Mouse (Mus musculus): ENCODE results near the gene Tnik. TPM values are rescaled to one million over a fixed set of nuclear protein-coding genes. Genes with fewer than 3 reads are reported as not detected.

The Tnik gene
- polyA plus RNA-seq, 1 experiment: 0.21 TPM

- Histone ChIP-seq H3K79me3 (ENCODE audit: low read depth) (no peaks in the 10 kb centered on the region), H3K36me3 (ENCODE audit: control insufficient read depth, insufficient read depth) (no peaks in the 10 kb centered on the region), H3ac (ENCODE audit: control insufficient read depth, insufficient read length, low read depth) (no peak overlapping the region), H3K27me3 (ENCODE audit: control insufficient read depth, insufficient read depth, insufficient read length) (no peaks in the 10 kb centered on the region), H3K79me2 (ENCODE audit: control insufficient read depth, insufficient read depth) (no peaks in the 10 kb centered on the region), H3K4me3 (ENCODE audit: insufficient read depth, poor library complexity, severe bottlenecking) (no peak overlapping the region)
- TF ChIP-seq MYOG (IDR thresholded peaks at IDR 0.05; ENCODE audit: control insufficient read depth, extremely low read depth, insufficient read length): no peak
- no peak for TF ChIP-seq USF1 (IDR thresholded peaks at IDR 0.05; ENCODE audit: low read depth)
- no peak for TF ChIP-seq FOSL1 (IDR thresholded peaks at IDR 0.05; ENCODE audit: insufficient read depth, low read length, poor library complexity, severe bottlenecking)
- TF ChIP-seq MAX (IDR thresholded peaks at IDR 0.05): no peak
- TF ChIP-seq CTCF (IDR thresholded peaks at IDR 0.05; ENCODE audit: control insufficient read depth, insufficient read depth, insufficient read length): no peak
Measured at GRCm38 (mm10) chr3:28643252-28643947, 380.4 kb downstream of the Tnik start.

- Histone ChIP-seq H3K4me3 (ENCODE audit: insufficient read depth, poor library complexity, severe bottlenecking) (no peak overlapping the region), H3K27me3 (ENCODE audit: control insufficient read depth, insufficient read depth, insufficient read length) (peaks cover 3% of the 10 kb centered on the region), H3ac (ENCODE audit: control insufficient read depth, insufficient read length, low read depth) (no peak overlapping the region), H3K36me3 (ENCODE audit: control insufficient read depth, insufficient read depth) (no peaks in the 10 kb centered on the region), H3K79me2 (ENCODE audit: control insufficient read depth, insufficient read depth) (no peaks in the 10 kb centered on the region), H3K79me3 (ENCODE audit: low read depth) (no peaks in the 10 kb centered on the region)
- TF ChIP-seq MYOG (IDR thresholded peaks at IDR 0.05; ENCODE audit: control insufficient read depth, extremely low read depth, insufficient read length) (no peak), MYOD1 (IDR thresholded peaks at IDR 0.05; ENCODE audit: control insufficient read depth, insufficient read length, low read depth) (no peak), MAX (IDR thresholded peaks at IDR 0.05) (no peak), CEBPB (IDR thresholded peaks at IDR 0.05; ENCODE audit: low read depth) (no peak), CTCF (IDR thresholded peaks at IDR 0.05; ENCODE audit: control insufficient read depth, insufficient read depth, insufficient read length) (no peak), USF1 (IDR thresholded peaks at IDR 0.05; ENCODE audit: low read depth) (no peak), FOSL1 (IDR thresholded peaks at IDR 0.05; ENCODE audit: insufficient read depth, low read length, poor library complexity, severe bottlenecking) (no peak)
Measured at GRCm38 (mm10) chr3:28652574-28652973, 389.6 kb downstream of the Tnik start.

DNA sequence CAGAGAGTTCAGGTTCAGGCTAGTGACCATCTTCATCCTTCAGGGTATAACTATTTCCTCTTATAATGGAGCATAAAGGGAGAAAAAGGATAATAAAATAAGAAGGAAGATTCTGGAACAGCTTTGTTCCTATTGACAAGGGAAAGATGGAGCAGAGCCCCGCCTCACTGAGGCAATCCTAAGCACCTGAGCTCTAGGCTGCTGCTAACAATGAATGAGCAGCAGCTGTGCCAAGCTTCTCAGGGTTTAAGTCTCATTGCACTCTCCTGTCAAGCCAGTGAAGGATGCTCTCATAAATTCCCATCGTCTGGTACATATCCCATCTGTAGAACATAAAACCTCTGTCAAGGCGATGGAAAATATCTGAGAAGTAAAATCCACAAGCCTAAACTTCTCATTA lies 390.0 kb downstream of the Tnik start:
- Histone ChIP-seq H3ac (ENCODE audit: control insufficient read depth, insufficient read length, low read depth) (no peak overlapping the region), H3K79me3 (ENCODE audit: low read depth) (no peaks in the 10 kb centered on the region), H3K27me3 (ENCODE audit: control insufficient read depth, insufficient read depth, insufficient read length) (peaks cover 3% of the 10 kb centered on the region), H3K36me3 (ENCODE audit: control insufficient read depth, insufficient read depth) (no peaks in the 10 kb centered on the region), H3K79me2 (ENCODE audit: control insufficient read depth, insufficient read depth) (no peaks in the 10 kb centered on the region), H3K4me3 (ENCODE audit: insufficient read depth, poor library complexity, severe bottlenecking) (no peak overlapping the region)
- TF ChIP-seq FOSL1 (IDR thresholded peaks at IDR 0.05; ENCODE audit: insufficient read depth, low read length, poor library complexity, severe bottlenecking) (no peak), MYOD1 (IDR thresholded peaks at IDR 0.05; ENCODE audit: control insufficient read depth, insufficient read length, low read depth) (no peak), USF1 (IDR thresholded peaks at IDR 0.05; ENCODE audit: low read depth) (no peak), CTCF (IDR thresholded peaks at IDR 0.05; ENCODE audit: control insufficient read depth, insufficient read depth, insufficient read length) (no peak), CEBPB (IDR thresholded peaks at IDR 0.05; ENCODE audit: low read depth) (no peak), MAX (IDR thresholded peaks at IDR 0.05) (no peak), MYOG (IDR thresholded peaks at IDR 0.05; ENCODE audit: control insufficient read depth, extremely low read depth, insufficient read length) (no peak)

DNA sequence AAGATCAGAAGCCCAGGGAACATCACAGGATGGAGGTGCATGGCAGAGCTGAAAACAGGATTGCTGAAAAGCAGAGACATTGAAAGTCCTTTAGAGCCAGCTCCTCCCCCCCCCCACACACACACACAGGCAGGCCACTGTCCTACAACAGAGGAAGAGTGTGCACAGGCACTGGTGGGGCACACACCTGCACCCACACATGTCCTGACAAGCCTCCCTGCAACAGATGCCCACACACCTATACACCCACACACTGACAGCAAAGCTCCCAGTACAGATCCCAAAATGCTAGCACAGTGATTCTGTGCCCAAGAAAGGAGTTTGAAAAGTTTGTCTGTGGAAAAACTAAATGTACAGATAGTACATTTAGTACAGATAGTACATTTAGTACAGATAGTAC lies 391.7 kb downstream of the Tnik start:
- Histone ChIP-seq H3K79me3 (ENCODE audit: low read depth) (no peaks in the 10 kb centered on the region), H3K79me2 (ENCODE audit: control insufficient read depth, insufficient read depth) (no peaks in the 10 kb centered on the region), H3K4me3 (ENCODE audit: insufficient read depth, poor library complexity, severe bottlenecking) (no peak overlapping the region), H3K36me3 (ENCODE audit: control insufficient read depth, insufficient read depth) (no peaks in the 10 kb centered on the region), H3ac (ENCODE audit: control insufficient read depth, insufficient read length, low read depth) (no peak overlapping the region), H3K27me3 (ENCODE audit: control insufficient read depth, insufficient read depth, insufficient read length) (peaks cover 3% of the 10 kb centered on the region)
- TF ChIP-seq FOSL1 (IDR thresholded peaks at IDR 0.05; ENCODE audit: insufficient read depth, low read length, poor library complexity, severe bottlenecking) (no peak), CEBPB (IDR thresholded peaks at IDR 0.05; ENCODE audit: low read depth) (no peak), MYOD1 (IDR thresholded peaks at IDR 0.05; ENCODE audit: control insufficient read depth, insufficient read length, low read depth) (no peak), MAX (IDR thresholded peaks at IDR 0.05) (no peak), CTCF (IDR thresholded peaks at IDR 0.05; ENCODE audit: control insufficient read depth, insufficient read depth, insufficient read length) (no peak), USF1 (IDR thresholded peaks at IDR 0.05; ENCODE audit: low read depth) (no peak), MYOG (IDR thresholded peaks at IDR 0.05; ENCODE audit: control insufficient read depth, extremely low read depth, insufficient read length) (no peak)

GRCm38 (mm10) chr3:28658349-28658748 lies 395.3 kb downstream of the Tnik start:
- no peaks in the 10 kb centered on the region for H3K79me2 ChIP-seq (ENCODE audit: control insufficient read depth, insufficient read depth)
- TF ChIP-seq CTCF (IDR thresholded peaks at IDR 0.05; ENCODE audit: control insufficient read depth, insufficient read depth, insufficient read length) (peak; percentile 1), MYOD1 (IDR thresholded peaks at IDR 0.05; ENCODE audit: control insufficient read depth, insufficient read length, low read depth) (no peak), MYOG (IDR thresholded peaks at IDR 0.05; ENCODE audit: control insufficient read depth, extremely low read depth, insufficient read length) (no peak), FOSL1 (IDR thresholded peaks at IDR 0.05; ENCODE audit: insufficient read depth, low read length, poor library complexity, severe bottlenecking) (no peak)
- no peak overlapping the region for H3ac ChIP-seq (ENCODE audit: control insufficient read depth, insufficient read length, low read depth)
- no peaks in the 10 kb centered on the region for H3K79me3 ChIP-seq (ENCODE audit: low read depth)
- no peak overlapping the region for H3K4me3 ChIP-seq (ENCODE audit: insufficient read depth, poor library complexity, severe bottlenecking)
- no peaks in the 10 kb centered on the region for H3K36me3 ChIP-seq (ENCODE audit: control insufficient read depth, insufficient read depth)
- no peaks in the 10 kb centered on the region for H3K27me3 ChIP-seq (ENCODE audit: control insufficient read depth, insufficient read depth, insufficient read length)

DNA sequence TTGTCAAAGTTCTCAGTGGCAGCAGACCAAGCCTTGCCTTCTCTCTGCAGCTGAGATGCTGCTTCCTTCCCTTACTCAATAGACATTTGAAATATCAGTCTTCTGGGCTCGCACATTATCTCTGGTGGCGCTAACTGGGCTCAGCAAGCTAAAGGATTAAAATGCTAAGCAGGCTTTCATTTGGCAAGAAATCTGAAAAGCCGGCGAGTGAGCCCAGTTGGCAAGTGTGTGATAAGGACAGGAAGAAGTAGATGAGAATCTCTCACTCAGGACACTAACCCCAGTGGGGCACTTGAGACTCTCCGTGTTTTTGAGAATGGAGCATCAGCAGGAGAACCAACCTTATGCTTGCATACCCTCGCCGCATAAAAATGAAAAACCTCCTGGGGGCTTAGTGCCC lies 417.8 kb downstream of the Tnik start:
- H3K79me3 ChIP-seq (ENCODE audit: low read depth): no peaks in the 10 kb centered on the region
- H3ac ChIP-seq (ENCODE audit: control insufficient read depth, insufficient read length, low read depth): no peak overlapping the region
- no peak overlapping the region for H3K4me3 ChIP-seq (ENCODE audit: insufficient read depth, poor library complexity, severe bottlenecking)
- H3K27me3 ChIP-seq (ENCODE audit: control insufficient read depth, insufficient read depth, insufficient read length): peaks cover 15% of the 10 kb centered on the region
- no peaks in the 10 kb centered on the region for H3K79me2 ChIP-seq (ENCODE audit: control insufficient read depth, insufficient read depth)
- H3K36me3 ChIP-seq (ENCODE audit: control insufficient read depth, insufficient read depth): no peaks in the 10 kb centered on the region
- TF ChIP-seq MYOG (IDR thresholded peaks at IDR 0.05; ENCODE audit: control insufficient read depth, extremely low read depth, insufficient read length) (no peak), MYOD1 (IDR thresholded peaks at IDR 0.05; ENCODE audit: control insufficient read depth, insufficient read length, low read depth) (no peak), CTCF (IDR thresholded peaks at IDR 0.05; ENCODE audit: control insufficient read depth, insufficient read depth, insufficient read length) (no peak), USF1 (IDR thresholded peaks at IDR 0.05; ENCODE audit: low read depth) (no peak), CEBPB (IDR thresholded peaks at IDR 0.05; ENCODE audit: low read depth) (no peak), MAX (IDR thresholded peaks at IDR 0.05) (no peak), FOSL1 (IDR thresholded peaks at IDR 0.05; ENCODE audit: insufficient read depth, low read length, poor library complexity, severe bottlenecking) (no peak)

Data from C2C12 (cell line).